Mouse (Mus musculus): ENCODE results near the gene Gm11627.

The Gm11627 gene

DNA sequence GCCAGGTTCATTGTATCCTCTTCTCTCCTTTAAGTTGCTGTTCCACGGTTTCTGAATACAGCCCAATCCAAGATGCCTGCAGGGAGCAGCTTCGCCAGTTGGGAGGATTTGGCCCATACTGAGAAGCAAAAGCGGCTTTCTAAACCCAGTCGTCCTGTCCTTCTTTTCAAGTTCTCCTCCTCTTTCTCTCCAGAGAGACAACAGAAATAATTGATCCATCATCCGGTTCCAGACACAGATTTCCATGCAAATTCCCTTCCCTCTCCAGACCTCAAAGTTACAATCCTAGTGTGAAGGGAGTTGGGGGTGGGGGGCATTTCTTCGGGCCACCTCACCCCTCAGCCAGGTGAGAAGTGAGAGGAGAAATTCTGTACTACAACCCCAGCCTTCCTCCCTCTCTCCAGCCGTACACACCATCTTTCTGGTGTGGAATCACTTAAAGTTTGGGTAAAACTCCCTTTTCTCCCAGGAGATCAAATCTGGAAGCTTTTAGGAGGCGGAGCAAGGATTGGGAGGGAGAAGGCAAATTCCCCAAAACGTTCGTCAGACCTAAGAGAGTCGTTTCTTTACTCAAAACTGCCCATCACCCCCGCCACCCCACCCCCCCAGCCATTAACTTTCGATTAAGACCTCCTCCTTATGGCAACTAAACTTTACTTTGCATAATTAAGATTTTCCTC lies 23.7 kb upstream of the Gm11627 start:
- DNase-seq (ENCODE audit: extremely low read depth, low read depth, low spot score), result no peak

DNA sequence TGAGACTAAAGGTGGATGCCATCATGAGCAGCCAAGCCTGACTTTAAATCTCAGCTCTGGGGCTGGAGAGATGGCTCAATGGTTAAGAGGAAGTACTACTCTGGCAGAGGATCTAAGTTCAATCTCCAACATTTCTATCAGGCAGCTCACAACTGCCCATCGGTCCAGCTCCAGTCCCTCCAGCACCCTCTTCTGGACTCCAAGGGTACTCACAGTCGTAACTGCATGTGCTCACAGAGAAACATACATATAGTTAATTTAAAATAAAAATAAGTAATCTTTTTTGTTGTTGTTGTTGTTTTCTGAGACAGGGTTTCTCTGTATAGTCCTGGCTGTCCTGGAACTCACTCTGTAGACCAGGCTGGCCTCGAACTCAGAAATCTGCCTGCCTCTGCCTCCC lies 20.7 kb upstream of the Gm11627 start:
- no peak for DNase-seq (ENCODE audit: extremely low read depth, low read depth, low spot score)

DNA sequence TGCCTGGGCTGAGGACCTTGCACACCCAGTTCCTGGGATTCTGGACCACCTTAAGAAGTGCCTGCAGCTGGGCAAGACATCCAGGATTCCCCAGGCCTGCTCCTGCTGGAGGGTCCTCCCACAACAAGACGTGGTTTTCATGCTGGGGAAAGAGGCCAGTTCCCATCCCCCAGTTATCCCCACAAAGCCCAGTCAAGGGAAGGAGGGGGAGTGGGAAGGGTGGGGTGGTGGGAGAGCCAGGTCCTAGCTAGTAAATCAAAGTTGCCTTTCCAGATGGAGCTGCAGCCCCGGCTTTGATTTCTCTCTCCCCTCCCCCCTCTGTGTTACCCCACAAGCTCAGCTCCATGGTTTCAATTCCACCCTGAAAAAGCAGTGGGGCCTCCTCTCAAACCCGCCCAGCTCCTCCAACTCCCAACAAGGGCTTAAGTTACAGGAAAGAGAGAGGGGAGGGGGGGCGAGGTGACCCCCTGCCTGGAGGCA lies 16.1 kb upstream of the Gm11627 start:
- DNase-seq (ENCODE audit: extremely low read depth, low read depth, low spot score), result no peak

DNA sequence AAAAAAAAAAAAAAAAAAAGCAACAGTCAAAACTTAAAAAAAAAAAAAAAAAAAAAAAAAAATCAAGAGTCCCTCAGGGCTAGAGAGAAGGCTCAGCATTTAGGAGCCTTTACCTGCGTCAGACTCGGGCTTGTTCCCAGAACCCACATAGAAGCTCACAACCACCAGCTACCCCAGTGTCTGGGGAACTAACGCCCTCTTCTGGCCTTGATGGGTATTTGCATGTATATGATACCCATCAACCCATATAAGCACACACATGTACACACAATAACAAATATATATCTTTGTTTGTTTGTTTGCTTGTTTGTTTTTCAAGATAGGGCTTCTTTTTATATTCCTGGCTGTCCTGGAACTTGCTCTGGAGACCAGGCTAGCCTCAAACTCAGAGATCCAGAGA lies 8.3 kb upstream of the Gm11627 start:
- no peak for DNase-seq (ENCODE audit: extremely low read depth, low read depth, low spot score)

DNA sequence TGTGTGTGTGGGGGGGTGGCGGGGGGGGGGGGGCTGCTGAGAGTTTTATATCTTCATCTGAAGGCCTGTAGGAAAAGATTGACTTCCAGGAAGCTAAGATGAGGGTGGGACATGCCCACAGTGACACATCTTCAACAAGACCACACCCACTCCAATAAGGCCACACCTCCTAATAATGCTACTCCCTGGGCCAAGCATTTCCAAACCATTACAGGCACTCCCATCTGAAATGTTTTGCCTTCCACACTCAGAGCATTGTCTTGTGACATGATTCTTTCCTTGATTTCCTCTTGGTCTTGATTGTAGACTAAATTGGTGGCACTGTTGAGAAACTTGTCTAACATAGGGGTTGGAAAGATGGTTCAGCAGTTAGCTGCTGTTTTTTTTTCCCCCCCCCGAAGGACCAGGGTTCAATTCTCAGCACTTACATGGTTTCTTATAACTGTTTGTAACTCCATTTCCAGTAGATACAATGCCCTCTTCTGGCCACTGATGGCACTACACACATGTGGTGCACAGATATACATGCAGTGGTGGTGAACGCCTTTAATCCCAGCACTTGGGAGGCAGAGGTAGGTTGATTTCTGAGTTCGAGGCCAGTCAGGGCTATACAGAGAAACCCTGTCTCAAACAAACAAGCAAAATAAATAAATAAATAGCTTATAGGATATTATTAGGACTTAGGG lies 7.3 kb upstream of the Gm11627 start:
- no peak for DNase-seq (ENCODE audit: extremely low read depth, low read depth, low spot score)

DNA sequence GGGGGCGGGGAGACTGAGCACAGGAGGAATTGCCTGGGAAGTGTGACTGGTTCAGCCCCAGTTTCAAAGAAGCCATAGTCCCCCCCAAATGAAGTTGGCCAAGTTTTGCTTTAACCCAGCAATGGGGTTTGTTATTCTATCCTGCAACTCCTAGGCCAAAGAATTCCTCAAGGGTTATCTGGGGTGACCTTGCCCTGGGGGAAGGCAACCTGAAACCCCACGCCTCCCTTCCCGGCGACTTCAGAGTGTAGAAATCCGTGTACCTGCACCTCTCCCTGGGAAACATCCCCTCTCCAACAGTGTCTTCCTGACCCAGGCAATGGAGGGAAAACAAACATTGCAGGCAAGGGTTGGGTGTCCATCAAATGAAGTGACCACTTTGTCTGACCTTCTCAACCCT lies 3.5 kb upstream of the Gm11627 start:
- no peak for DNase-seq (ENCODE audit: extremely low read depth, low read depth, low spot score)

DNA sequence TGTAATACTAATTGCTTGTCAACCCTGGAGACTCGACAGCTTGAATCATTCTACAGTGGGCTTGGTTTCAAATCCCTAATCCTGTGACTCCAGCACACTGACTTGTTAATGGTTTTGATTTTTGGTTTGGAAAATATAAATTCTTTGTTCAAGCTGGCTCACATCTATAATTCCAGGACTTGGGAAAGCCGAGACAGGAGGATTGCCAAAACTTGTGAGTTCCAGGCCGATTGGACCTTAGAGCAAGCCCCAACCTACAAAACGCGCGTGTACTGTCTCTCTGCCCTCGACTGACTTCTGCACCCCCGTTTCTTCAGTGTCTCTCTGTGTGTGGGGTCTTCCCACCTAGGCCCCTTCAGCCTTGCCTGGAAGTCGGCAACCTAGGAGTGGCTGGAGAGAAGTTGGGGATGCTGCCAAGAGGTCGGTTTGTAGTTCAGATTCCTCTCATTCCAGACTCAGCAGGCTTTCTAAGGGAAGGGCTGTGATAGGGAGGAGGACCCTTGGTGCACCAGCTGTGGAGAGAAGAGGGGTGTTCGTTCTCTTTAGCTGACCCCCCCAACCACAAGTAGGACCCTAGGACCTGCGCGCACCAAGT lies 2.9 kb upstream of the Gm11627 start:
- DNase-seq (ENCODE audit: extremely low read depth, low read depth, low spot score), result no peak

DNA sequence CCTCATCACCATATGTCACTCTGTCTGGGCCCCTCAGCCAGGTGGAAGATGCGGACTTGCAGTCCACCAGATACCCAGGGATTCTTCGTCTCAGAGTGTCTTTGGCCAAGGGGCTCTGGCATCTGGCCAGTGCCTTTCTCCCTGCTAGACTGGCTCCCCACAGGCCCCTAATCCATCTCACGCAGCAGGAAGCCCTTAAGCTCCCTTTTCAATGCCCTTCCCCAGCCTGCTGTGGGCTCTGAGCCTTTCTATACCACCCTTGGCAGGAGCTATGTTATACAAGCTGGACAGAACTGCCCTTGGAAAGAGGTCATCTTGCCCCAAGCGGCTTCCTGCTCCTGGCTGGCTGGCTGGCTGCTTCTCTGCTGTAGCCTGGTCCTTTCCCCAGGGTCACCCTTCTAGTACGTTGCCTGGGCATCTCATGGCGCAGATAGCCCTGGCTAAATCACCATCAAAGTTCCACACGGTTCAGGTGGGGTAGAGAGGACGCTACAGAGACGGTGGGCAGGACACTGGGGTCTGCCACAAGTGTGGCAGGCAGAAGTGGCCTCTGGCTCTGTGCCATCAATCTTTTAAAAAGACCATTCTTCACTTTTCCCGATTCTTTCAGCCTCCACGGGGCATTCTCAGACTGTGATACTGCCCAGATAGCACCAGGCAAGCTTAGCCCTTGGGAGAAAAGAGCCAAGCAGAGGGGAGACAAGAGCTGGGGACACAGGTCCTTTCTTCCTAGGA lies 2.2 kb upstream of the Gm11627 start:
- no peak for DNase-seq (ENCODE audit: extremely low read depth, low read depth, low spot score)

DNA sequence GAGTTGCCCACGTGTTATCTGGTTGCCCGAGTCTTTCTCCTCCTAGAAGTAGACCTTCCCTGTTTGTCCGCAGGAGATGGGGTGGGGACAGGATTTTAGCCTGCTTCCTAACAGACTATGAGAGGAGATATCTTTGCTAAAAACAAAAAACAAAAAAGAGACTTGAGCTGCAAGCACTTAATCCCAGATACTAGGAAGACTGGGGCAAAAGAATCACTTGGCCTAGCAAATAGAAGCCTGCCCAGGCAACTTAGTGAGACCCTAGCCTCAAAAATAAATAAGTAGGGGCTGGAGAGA lies 721 bp upstream of the Gm11627 start:
- DNase-seq (ENCODE audit: extremely low read depth, low read depth, low spot score), result no peak

DNA sequence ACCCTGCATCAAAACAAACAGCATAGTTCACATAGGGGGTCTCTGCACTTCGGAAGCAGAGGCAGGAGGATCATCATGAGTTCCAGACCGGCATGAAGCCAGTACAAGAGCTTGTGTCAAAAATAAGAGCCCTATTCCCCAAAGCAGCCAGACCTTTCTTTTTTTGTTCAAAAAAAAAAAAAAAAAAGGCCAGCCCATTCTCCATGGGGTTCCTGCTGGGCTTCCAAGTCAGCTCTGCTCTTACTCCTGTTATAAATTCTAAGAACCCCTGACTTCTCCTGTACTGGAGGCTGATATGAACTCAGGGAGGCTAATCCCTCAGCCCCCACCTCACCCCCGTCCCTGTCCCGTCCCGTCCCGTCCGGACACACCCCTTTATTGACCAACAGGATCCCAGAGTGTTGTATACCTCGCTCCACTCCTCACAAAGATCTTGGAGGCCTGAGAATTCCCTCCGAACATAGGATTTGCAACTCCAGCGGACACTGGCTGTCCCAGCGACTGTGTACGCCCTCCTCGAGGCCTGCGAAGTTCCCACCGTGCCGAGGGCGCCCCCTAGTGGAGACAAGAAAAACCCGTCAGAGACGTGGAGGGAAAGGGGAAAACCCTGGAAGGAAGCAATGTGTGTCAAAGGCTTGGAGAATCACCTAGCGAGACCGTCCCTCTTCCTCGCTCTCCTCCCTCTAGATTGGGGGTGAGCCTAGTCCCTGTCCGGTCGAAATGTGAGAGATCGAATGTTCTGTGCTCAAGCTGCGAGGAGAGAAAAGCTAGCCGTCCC lies 731 bp downstream of the Gm11627 start:
- DNase-seq (ENCODE audit: extremely low read depth, low read depth, low spot score), result no peak

DNA sequence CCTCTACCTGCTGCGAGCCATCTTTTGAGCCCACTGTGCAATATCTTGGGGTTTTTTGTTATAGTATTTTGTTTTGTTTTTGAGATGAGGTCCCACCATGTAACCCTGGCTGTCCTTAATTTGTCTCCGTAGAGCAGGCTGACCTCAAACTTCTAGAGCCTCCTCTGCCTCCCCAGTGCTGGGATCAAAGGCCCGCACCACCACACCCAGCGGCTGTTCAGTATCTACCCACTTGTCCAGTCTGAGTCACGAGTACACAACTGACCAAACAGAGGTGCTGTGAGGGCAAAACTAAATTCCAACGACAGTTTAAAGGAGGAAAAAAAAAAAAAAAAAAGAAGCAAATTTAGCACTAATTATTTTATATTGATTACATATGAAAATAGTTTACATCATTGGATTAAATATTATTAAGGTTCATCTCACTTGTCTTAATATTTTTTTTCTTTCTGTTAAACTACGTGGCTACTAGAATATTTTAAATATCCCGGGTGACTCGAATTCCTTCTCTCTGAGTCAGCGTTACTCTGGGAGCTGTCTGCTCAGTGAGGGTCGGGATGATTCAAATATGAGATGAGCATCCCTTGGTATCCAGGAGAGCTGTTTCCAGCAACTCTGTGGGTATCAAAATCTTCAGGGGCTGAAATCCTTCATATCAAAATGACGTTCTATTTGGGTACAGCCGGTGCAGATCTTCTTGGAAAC lies 3.1 kb downstream of the Gm11627 start:
- DNase-seq (ENCODE audit: extremely low read depth, low read depth, low spot score), result no peak

DNA sequence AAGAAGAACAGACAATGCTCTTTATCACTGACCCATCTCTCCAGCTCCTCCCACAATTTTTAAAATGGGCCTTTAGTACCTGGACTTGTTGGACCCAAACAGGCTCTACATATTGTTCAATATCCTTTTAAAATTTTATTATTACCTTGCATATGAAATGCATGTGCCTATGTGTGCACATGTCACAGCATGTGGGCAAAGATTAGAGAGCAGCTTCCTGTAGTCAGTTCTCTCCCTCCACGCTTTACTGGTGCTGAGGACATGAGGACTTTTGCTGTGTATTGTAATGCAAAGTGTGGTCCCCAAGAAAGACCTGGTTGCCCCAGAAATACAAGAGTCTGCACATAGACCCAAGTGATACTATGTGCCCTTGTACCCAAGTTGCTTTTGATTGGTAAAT lies 4.2 kb downstream of the Gm11627 start:
- no peak for DNase-seq (ENCODE audit: extremely low read depth, low read depth, low spot score)

DNA sequence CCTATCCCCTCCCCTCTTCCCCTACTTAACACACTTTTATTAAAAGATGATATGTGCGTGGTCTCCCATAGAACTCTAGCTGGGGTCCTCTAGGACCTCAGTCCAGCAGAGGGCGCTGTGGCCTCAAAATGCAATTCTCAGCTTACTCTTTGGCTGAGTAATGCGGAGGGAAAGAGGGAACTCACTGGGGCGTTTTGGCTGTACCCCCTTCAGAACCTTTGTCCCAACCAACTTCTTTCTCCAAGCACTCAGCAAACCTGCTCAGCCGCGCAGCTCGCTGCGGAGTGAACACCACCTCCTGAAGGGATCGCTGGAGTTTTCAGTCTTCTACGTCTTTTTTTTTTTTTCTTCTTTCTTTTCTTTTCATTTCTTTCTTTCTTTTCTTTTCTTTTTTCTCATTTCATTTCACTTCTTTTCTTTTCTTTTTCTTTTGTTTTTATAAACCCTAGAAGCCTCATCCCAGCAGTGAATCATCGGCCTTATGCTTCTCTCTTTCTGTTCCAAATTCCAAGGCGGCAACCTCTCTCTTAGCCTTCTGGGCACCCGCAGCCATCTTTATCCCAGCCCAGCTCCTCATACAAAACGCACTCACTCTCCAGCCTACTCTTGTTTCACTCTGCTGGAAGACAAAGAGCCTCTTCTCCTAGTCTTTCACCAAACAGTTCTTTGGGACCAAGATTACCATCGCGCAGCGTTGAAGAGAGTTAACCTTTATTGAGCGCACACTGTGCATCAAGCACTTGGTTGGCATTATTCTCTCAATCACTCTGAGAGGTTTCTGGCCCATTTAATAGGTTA lies 6.2 kb downstream of the Gm11627 start:
- no peak for DNase-seq (ENCODE audit: extremely low read depth, low read depth, low spot score)

DNA sequence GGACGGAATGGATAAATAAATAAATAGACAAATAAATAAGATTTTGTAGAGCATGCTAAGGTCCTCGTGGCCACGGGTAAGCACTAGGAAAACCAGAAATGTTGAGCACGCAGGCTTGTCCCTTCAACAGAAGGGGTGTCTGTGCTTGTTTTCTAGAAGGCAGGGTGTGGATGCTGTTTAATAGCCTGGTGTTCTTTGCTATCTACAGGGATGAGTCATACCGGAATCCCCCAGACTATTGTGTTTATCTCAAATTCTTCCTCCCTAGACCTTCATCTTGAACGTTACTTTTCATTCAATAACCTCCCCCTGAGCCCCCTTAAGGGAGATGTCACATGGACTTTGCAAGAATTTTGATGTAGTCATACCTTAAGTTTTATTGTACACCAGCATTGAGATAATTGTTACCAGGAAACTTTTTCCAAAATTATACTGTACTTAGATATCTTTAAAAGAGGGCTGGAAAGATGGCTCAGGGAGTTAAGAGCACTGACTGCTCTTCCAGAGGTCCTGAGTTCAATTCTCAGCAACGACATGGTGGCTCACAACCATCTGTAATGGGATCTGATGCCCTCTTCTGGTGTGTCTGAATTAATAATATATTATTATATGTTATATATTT lies 10.4 kb downstream of the Gm11627 start:
- DNase-seq (ENCODE audit: extremely low read depth, low read depth, low spot score), result no peak

DNA sequence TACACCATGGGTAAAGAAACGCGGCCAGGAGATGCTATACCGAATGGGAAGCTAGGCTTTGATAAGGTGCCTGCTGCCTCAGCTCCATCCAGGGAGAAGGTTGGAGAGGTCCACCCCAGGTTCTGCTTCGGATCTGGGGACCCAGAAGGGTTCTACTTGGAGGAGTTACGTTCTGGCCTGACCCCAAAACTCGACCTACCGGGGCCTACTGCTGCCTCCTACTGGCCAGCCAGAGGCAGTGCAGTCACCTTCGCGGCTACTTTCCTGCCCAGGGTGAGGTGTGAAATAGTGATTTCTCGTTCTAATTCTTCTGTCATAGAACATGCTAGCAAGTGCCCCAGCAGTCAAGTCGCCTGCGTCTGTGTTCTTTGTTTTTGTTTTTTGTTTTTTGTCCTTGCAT lies 11.1 kb downstream of the Gm11627 start:
- no peak for DNase-seq (ENCODE audit: extremely low read depth, low read depth, low spot score)

DNA sequence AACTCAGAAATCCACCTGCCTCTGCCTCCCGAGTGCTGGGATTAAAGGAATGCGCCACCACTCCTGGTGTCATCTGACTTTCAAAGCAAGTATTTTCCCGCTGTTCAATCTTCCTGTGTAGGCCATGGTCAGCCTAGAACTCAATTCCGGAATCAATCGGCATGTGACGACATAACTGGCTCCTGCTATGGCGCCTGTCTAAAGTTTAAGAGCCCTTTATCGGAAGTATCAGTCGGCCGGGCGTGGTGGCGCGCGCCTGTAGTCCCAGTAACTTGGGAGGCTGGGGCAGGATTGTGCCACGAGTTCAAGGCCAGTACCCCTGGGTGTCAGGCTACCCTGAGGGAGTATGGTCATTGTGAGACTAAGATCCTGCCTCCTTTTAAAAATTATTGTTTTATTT lies 11.5 kb downstream of the Gm11627 start:
- no peak for DNase-seq (ENCODE audit: extremely low read depth, low read depth, low spot score)

DNA sequence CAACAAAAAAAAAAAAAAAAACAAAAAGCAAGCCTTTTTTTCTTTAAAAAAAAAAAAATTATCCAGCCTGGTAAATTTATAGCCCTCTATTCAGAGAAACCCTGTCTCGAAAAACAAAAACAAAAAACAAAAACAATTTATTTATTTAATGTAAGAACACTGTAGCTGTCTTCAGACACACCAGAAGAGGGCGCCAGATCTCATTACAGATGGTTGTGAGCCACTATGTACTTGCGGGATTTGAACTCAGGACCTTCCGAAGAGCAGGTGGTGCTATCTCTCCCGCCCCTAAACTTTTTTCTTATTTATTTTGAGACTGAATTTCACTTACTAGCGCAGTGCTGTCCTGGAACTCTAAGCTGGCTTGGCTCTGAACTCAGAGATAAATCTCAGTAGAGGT lies 12.1 kb downstream of the Gm11627 start:
- no peak for DNase-seq (ENCODE audit: extremely low read depth, low read depth, low spot score)

DNA sequence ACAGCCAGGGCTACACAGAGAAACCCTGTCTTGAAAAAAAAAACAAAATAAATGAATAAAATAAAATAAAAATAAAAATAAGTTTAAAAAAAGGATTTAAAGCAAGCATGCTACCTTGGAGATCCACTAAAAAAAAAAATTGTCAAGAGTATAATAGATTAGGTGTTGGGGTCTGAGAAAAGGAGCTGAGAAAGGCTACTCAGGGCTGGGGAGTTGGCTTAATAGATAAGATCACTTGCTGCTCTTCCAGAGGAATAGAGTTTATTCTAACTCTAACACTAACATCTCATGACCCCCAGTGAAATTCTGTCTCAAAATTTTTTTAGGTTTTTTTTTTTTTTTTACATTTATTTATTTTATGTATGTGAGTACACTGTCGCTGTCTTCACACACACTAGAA lies 13.0 kb downstream of the Gm11627 start:
- no peak for DNase-seq (ENCODE audit: extremely low read depth, low read depth, low spot score)

DNA sequence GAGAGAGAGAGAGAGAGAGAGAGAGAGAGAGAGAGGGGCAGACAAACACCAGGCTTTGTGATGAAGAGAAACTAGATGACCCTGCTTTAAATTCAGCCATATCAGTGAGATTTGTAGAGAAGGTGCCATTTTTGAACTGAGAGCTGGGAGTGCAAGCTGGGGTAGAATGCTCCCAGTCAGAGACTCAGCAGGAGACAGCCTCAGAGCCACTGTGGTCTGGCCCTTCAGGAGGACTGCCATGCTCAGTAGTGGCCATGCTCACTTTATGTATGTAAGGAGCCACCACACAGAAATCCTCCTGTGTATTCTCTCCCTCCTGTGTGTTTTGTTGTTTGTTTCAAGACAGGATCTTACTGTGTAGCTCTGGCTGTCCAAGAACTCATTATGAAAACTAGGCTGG lies 13.5 kb downstream of the Gm11627 start:
- DNase-seq (ENCODE audit: extremely low read depth, low read depth, low spot score), result no peak

All from fat pad, adult 2 months (tissue).